Mouse (Mus musculus) embryo, embryonic 10 days (tissue): Measurements from ENCODE around the gene Adora2a.
"Not testable (repeated sequence)": the region's sequence is repeated elsewhere in the genome, so short reads cannot be mapped to it uniquely, and the experiment has no call there.

Experiments used
- DNase-seq: peaks from one replicate; pipeline ENCODE4 v3.0.0-alpha.2; 2015; ENCODE audit warnings: low spot score

The Adora2a gene

DNA sequence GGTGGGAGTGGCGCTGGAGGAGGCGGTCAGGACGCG lies at the start of gene Adora2a:
TSS of gene Adora2a (plus strand) at position 6 of the 36 bp plus-strand sequence.
- DNase-seq = no peak

GRCm38 (mm10) chr10:75273020-75273419 lies 43.7 kb upstream of the Adora2a start:
- DNase-seq = no peak

- no peak for DNase-seq
Measured at GRCm38 (mm10) chr10:75276427-75277013, 40.2 kb upstream of the Adora2a start.

DNA sequence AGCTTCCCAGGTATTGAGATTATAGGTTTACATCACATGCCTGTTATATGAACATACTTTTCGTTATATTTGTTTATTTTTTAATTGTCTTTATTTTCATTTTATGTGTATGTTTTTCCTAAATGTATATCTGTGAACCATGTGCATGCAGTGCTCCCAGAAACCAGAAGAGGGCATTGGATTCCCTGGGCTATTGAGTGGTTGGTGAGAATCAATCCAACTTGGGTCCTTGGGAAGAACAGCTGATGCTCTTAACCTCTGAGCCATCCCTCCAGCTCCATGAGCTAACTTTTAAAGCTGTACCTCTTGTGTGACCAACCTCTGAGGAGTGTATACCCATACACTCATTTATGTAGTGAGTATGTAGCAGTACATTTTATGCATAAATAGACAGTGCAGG lies 39.2 kb upstream of the Adora2a start:
- peak; percentile 33 for DNase-seq

DNA sequence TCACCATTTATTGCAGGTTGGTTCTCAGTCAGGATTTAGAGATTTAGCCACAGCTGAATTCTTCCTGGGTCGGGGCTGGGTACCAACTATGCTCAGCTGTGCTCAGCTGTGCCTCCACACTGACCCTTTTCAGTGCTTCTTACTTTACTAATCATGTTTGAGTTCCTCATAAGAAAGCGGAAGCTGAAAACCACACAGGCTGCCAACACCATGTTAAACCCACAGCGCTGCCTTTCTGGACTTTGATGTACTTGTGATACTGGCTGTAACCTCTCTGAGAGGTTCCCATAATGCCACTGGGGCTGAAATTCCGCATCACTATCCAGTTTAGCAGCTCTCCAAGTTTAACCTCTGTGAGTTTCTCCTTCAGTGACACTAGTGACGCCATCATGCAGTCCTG lies 34.0 kb upstream of the Adora2a start:
- DNase-seq = no peak

DNA sequence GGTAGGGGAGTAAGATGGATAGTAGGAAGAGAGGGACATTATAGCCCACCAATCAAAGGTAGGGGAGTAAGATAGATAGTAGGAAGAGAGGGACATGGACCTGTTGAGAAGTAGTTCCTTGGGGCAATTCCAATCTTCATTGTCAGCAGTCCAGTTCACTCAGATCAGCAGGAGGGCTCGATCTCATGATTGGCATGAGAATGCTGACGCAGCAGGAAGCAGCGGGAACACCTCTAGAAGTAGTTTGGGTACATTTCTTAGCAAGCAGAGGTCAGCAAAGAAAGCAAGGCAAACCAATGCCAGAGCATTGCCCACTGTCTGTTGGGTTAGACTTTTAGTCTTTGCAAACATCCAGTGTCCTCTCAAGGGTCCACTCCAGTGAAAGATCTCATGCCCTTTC lies 32.9 kb upstream of the Adora2a start:
- no peak for DNase-seq

DNA sequence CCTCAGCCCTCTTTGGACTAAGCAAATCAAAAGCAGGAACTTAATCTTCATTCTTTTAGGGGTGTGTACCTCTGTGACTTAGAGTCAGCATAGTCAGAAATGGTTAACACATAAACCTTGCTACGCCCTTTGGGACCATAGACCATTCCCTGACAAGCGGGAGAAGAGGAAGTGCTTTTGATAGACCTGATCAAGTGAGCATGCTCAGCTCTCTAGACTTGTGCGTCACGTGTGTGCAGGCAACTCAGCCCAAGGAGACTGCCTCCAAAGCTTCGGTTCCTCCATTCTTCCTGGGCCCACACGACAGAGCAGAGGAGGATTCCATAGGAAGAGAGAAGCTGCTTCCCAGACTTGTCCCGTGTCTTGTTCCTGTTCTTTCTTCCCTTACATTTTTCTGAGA lies 28.1 kb upstream of the Adora2a start:
- DNase-seq = no peak

DNA sequence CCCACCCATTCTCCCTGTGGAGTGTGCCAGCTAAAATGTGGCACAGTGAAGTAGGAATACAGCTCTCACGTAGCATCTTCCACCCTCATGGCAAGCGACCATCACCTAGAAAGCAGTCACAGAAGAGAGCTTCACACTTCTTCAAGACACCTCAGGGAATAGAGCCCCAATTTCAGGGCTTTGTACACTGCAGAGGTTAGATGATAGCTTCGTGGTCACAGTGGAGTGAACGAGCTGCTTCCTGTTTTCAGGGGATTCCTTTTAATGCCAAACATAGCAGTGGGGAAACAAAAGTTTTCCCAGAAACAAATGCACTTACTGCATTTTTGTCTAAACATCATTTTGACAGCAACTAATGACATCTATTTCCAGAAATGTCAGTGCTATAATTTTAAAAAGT lies 27.3 kb upstream of the Adora2a start:
- no peak for DNase-seq

- DNase-seq = no peak
Measured at GRCm38 (mm10) chr10:75290650-75291049, 26.0 kb upstream of the Adora2a start.

DNA sequence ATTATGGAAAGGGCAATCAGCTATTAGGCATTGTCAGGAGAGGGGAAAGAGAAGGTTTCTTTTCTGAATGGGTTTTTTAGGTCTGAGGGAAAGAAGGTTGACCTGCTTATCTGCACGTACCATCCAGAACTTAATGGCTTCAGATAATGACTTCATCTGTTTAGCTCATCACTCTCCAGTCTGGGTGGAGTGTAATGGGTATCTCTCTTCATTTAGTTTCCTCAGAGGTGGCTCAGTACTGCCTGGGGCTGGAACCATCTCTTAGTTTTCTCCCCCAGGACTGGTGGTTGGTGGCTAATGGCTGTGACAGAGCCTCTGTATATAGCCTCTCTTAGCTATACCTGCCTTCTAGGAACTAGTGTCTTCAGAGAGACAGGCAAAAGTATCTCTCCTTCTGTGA lies 25.3 kb upstream of the Adora2a start:
- DNase-seq = no peak

GRCm38 (mm10) chr10:75292206-75292605 lies 24.5 kb upstream of the Adora2a start:
- not testable (repeated sequence) for DNase-seq

DNA sequence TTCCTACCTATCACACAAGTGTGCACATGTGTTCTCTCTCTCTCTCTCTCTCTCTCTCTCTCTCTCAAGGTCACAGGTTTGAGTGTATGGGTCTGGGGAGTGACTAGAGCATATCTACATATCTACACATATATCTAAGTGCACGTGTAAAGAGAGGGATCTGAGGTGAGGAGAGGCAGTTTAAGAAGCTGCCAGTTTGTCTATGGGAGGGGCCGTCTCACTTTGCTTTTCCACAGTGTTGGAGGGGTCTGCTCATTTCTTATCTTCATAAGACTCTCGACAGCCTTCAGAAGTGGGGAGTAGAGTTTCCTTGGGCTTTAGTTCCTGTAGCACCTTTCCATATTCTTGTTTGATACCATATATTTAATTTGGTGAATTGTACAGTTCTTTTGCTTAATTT lies 23.4 kb upstream of the Adora2a start:
- DNase-seq = no peak

GRCm38 (mm10) chr10:75294362-75294761 lies 22.3 kb upstream of the Adora2a start:
- no peak for DNase-seq

DNA sequence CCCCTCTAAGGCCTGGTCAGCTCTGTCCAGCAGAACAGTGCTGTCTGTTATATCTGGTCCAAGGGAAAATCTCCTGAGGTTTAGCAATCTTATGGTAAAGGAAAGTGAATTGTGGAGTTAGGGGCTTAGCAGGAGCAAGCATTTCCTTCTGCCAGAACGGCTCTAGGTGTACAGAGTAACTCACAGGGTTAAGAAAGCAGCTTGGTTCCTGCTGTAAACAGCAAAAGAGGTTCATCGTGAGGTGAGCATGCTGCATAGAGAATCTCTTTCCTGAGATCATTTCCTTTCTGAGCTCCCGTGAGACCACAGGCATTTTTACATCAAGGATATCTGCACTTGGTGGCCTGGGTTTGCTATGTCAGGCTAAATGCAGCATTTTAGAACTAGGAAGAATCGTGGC lies 21.8 kb upstream of the Adora2a start:
- DNase-seq = no peak

DNA sequence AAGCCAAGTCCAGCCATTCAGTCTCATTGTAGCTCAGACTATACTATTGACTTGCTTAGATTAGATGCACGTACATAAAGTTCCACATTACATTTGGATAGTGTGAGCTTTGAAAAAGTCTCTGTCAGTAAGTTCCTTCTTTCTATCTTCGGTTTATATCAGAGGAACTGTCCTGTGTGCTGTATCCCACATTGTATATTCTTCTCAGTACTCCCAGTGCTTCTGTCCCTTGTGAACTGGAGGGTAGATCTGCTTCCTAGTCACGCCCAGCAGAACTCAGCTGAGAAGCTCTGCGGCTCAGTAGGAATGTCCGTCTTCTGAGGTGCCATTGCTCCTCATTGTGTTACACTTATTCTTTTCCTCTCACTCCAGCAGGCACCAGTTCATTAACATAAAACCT lies 18.1 kb upstream of the Adora2a start:
- no peak for DNase-seq

DNA sequence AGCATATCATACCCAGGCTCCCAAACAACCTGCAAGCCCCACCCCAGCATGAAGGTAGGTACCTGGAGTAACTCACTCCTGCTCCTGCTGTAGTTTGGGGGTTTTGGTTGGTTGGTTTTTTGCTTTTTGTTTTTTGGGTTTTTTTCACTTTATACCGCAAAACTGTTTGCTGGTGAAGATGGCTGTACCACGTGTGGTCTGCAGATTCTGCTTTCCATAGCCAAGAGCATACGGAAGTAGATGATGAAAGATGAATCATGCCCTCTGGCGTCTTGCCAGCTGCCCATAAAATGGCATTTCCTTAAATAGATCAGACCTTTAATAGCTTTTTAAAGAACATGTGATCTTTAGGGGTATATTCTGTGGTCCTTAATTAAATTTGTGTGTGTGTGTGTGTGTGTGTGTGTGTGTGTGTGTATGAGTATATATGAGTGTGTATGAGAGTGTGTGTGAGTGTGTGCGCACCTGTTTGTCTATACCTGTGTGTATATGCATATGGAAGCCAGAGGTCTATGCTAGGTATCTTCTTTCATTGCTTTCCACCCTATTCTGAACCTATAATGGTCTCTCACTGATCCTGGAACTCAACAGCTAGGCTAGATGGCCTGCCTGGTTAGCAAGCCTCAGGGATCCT lies 16.8 kb upstream of the Adora2a start:
- DNase-seq = no peak

DNA sequence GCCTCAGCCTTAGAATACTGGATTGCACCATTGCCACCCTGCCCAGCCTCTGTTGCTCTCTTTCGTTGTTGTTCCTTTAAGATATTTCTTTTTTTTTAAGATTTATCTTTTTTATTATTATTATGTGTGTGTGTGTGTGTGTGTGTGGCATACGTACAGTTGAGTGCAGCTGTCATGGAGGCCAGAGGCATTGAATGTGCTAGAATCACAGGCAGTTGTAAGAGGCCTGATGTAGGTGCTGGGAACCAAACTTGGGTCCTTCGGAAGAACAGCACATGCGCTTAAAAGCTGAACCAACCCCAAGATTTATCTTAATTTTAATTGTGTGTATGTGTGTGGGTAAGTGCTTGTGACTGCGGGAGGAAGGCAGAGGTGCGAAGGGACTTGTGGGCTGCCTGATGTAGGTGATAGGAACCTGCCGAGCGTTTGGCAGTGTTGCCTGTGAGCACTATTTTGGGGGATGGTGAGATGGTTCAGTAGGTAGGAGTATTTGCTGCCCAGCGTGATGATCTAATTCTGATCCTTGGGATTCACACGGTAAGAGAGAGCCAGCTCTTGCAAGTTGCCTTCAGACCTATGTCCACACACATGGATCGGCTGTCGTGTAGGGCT lies 15.4 kb upstream of the Adora2a start:
- DNase-seq = no peak

GRCm38 (mm10) chr10:75301937-75302336 lies 14.7 kb upstream of the Adora2a start:
- no peak for DNase-seq

GRCm38 (mm10) chr10:75302536-75302935 lies 14.1 kb upstream of the Adora2a start:
- no peak for DNase-seq

DNA sequence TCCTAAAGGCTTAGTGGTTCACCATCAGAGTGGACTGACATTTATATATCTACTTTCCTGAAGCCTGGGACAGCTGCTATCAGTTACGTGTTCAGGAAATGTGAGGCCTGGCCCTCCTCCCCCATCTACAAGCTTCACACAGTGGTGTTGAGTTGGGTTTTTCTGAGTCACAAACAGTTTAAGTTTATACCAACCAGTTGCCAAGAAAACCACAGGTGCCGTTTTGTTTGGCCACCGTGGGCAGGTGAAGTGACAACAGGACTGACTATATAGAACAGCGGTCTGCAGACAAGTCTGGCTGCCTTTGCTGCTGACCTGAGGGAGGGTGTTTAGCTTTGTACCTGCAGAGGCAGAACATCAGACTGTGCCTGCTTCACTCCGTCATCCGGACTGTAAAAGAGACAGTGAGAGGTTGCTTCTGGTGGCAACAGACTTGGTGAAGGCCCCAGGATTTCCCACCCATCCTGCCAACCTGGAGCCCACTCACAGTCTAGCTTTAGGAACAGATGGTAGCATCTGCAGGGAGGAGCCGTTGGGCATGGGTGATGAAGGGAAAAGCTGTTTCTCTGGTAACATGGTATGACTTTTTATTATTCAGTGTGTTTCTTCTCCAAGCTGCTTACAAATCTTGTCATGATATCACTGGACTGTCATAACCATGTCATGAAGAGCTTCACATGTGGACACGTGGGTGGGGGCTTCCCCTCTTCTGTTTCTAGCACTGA lies 13.2 kb upstream of the Adora2a start:
- no peak for DNase-seq

DNA sequence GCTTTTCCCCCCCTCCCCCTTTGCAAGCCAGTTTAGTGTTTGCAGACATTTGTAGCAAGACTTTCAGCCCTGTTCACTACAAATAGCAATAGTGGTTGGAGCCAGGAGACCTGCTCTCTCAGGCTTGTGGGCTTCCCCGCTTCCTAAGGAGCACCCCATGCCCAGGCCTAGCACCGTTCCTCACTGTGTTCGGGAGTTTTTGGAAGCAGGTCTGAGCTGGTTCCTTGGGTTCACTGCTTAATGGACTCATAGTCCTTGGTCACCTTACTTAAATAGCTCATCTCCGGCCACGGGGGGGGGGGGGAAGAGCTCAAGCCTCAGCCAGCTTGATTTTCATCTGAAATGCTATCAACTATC lies 12.7 kb upstream of the Adora2a start:
- DNase-seq = no peak

- DNase-seq = peak; percentile 20
Measured at GRCm38 (mm10) chr10:75304413-75304812, 12.3 kb upstream of the Adora2a start.

DNA sequence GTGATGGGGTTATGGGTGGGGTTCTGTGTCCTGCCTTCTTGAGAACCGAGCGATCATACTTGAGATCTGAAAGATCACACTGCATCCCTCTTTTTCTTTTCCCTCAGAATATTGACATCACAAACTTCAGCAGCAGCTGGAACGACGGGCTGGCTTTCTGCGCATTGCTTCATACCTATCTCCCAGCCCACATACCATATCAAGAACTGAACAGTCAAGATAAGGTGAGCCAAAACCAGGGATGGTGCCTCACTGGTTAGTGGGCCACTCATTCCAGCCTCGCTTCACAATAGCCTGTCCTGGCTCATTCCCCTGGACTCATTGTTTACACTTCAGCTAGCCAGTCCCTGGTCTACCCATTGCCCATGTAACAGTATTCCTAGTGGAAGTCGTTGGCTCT lies 9.5 kb upstream of the Adora2a start:
- DNase-seq = no peak

DNA sequence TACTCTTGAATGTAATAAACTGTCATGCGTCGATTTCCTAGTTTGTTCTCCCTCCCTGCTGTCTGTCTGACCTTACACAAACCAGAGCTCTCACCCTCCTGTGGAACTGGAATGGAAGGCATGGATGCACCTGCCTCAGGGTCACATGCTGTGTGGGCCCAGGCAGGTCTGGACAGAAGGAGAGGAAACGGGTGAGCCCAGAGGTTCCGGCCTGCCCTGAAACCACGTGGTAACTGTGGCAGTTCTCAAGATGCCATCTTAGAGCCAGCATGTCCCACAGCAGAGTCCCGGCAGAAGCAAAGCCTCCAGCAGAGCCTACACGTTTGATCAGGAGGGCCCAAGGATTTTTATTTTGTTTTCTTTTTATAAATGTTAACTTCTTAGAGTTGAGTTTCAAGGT lies 4.3 kb upstream of the Adora2a start:
- DNase-seq = no peak
